Mouse (Mus musculus): ENCODE results near the gene Poc1b.

GRCm38 (mm10) chr10:99165751-99166282 lies 59.0 kb downstream of the Poc1b start:
- no peak for TF ChIP-seq CTCF (conservative IDR thresholded peaks at IDR 0.05; ENCODE audit: insufficient read depth, insufficient read length, low read depth, low read length)
- TF ChIP-seq POLR2A (IDR thresholded peaks at IDR 0.05; ENCODE audit: low read depth, low read length) = no peak
